Mouse (Mus musculus): ENCODE data around the gene Rasal2.
A peak's percentile ranks its signal among the peaks of the same experiment; 100 is the strongest.

The Rasal2 gene

DNA sequence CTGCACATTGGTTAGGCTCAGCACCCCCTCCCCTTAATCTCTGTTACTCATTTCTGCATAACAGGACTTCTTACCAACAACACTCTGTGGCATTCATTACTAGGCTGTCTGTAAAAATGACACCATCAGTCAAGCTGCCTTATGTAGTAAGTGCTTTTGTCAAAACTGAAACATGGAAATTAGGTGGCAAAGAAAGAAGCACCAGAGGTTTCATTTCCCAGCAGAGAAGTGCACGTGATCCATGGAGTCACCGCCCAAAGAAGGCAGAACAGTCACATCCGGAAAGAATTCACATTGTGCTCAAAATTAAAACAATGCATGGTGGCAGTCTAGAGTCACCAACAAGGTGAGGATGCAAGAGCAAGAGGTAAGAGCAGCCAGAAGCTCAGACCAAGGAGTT lies 271.4 kb downstream of the Rasal2 start:
- no peak for DNase-seq (ENCODE audit: low spot score)

DNA sequence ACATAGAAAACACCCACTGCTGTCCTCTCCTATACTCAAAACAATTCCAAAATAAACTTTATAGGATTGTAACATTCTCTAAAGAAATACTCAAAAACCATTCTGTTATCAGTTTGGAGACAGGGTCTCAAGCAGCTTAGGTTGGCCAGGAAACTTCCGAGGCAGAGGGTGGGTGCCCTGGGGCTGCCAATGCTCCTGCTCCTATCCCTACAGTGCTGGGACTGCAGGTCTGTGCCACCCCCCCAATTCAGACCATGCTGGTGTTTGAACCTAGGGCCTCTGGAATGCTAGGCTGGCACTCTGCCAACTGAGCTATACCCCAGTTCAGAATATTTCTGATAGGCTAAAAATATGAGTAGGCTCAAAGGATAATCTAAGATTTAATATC lies 274.5 kb downstream of the Rasal2 start:
- no peak for DNase-seq (ENCODE audit: low spot score)

- DNase-seq (ENCODE audit: low spot score): no peak
These were observed 275.1 kb downstream of the Rasal2 start for GRCm38 (mm10) chr1:157137132-157137853.

GRCm38 (mm10) chr1:157128219-157128618 lies 284.2 kb downstream of the Rasal2 start:
- DNase-seq (ENCODE audit: low spot score): no peak

- no peak for DNase-seq (ENCODE audit: low spot score)
These were observed 288.6 kb downstream of the Rasal2 start for GRCm38 (mm10) chr1:157123836-157124235.

DNA sequence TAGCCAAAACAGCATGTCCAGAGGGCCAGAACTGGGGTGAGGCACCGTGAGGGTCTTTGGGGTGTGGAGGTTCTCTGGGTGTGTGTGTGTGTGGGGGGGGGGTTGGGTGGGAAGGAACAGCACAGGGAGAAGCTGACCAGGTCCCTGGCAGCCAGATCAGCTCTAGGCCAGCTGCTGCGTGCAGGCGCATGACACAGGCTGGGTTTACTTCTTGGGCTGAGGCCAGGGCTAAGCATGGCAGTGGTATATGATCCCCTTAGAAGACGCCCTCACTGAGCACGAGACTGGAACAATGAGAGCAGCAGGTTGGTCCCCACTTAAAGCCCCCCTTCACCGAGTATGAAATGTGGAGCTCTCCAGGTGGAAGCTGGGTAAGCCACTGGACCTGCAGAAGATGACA lies 293.2 kb downstream of the Rasal2 start:
- DNase-seq (ENCODE audit: low spot score): no peak

- DNase-seq (ENCODE audit: low spot score): no peak
These were observed 295.0 kb downstream of the Rasal2 start for GRCm38 (mm10) chr1:157117440-157117839.

DNA sequence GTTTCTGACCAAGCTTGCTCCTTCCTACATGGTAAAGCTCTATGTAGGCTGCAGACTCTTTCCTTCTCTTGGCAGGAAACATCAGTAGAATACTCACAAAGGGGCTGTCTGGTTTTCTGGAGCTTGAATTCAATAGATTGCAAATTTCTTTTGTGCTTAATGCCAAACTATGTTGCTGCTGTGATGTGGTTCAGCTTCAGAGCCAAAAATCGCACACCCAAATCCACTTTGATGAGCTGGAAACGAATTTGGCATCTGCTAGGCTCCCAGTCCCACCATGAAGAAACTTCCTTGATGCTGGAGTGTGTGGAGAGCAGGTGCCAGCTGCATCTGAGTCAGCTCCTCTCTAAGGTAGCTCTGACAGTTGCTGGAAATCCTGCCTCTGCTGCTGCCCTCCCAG lies 297.9 kb downstream of the Rasal2 start:
- no peak for DNase-seq (ENCODE audit: low spot score)

DNA sequence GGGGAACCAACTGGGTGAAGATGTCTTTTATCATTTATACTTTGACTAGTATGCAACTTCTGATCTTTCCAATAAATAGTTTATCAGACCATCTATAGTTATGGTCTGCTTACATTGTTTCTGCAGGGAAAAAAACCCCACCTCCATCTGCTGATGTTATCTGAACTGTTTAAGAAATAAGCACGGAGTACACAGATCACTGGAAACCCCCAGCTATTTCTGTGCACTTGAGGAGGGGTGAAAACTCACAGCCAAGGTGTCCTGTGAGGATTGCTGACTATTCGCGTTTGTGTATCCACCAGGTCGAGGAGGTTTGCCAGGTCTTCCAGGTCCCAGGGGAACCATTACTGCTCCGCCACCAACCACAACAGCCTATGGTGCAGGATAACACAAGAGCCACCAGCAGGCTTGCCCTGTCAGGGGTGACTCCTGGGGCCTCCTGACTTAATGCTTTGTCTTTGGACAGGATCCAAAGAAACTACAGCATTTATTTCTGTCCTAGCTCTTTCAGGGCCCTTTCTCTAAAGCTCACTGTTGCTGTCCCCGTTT lies 302.0 kb downstream of the Rasal2 start:
- no peak for DNase-seq (ENCODE audit: low spot score)

GRCm38 (mm10) chr1:157108580-157108979 lies 303.8 kb downstream of the Rasal2 start, which contains the start of gene Tex35:
Gene Tex35 (minus strand): TSS chr1:157108680.
- no peak for DNase-seq (ENCODE audit: low spot score)

GRCm38 (mm10) chr1:157101122-157101865 lies 311.1 kb downstream of the Rasal2 start:
- DNase-seq (ENCODE audit: low spot score): peak; percentile 14

DNA sequence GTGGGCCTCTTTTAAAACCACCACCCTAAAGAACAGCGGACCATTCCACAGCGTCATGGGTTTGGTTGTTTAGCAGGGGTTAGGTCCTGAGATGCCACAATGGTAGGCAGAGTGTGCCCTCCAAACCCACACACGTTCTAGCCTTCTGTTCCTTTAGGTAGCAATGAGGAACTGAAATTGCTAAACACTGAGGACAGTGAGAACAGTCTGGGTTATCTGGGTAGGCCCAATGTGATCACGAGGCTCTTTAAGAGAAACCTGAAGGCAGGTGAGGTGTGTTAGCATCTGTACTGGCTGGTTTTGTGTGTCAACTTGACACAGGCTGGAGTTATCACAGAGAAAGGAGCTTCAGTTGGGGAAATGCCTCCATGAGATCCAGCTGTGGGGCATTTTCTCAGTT lies 316.9 kb downstream of the Rasal2 start:
- no peak for DNase-seq (ENCODE audit: low spot score)

DNA sequence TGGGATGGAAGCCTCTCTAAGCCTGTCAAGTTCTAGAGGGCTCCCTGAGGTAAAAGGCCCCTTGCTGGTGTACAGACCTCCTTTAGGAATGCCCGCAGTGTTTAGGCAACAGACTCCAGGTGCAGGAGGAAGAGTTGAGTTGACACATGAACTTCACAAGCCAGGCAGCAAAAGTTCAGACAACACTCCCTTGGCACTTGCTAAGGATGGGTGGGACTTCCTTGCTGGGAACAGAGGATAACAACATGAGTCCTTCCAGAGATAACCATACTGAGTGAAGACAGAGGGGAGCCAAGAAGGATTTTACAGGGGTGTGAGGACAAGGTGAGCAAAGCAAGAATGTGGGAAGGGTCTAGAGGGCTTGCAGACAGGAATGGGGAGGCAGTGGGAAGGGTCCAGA lies 319.8 kb downstream of the Rasal2 start:
- DNase-seq (ENCODE audit: low spot score): no peak

DNA sequence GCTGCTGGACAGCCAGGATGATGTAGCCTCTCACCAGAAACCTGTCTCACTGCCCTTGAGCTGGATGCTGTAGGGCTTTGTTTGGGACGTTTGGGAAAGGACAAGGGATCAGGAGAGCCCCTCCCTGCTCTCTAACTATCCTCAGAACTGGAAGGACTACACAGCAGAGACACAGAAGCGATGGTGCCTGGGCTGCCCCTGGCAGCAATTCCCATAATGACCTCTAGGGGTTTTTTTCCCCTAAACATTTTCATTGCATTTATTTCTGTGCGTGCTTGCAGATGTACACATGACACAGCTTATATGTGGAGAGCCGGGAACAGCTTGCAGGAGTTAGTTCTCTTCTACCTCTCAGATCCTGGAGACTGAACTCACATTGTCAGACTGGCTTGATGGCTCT lies 320.3 kb downstream of the Rasal2 start:
- DNase-seq (ENCODE audit: low spot score): no peak

GRCm38 (mm10) chr1:157090835-157091234 lies 321.6 kb downstream of the Rasal2 start:
- DNase-seq (ENCODE audit: low spot score): no peak

DNA sequence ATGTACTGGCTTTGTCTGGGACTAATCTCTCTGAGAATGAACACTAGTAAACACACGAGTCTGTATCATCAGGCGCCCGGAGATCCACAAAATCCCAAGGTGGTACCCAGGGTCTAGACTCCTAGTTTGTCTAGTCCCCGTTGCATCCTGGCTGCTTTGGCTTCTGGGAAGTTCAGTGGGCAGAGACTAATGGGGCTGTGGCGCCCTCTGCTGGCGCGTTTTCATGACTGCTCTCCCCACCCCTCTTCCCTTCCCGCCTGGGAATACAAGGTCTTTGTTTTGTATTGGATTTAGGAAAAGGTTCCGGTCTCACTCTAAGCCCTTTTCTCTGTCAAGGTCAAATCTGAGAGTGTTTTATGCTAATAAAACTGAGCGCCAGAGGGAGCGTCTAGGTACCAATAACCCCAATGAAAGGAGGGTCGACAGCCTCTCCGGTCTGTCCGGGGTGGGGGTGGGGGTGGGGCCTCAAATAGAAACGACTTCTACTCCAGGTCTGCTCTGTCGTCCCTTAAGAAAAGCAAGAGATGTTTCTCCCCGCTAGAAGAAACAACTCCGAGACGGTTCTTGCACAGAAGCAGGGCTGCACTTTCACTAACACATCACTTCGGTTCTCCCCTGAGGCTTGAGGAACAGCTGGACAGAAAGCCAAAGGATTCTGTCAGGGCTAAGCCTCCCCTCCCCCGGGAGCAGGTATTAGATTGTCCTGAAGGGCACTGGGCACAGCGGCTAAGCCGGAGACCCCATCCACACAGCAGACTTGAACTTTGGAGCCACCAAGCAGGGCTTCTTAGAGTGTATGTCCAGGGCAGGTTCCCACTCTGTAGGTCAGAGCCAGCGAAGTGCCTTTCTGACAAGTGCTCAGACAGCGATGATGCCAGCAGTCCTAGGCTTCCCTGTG lies 326.0 kb downstream of the Rasal2 start:
- DNase-seq (ENCODE audit: low spot score): peak; percentile 10
